Mouse (Mus musculus) lung, embryonic 16.5 days (tissue): ENCODE measurements around the gene Rab3d. TPM values are rescaled to one million over a fixed set of nuclear protein-coding genes. Genes with fewer than 3 reads are reported as not detected.

ENCODE experiments used
- ATAC-seq: fragments of 200-750 bp; cut with Nextera tagmentation; 2 replicates; pipeline ENCODE4 v1.8.0; 2017; ENCODE audit warnings: low read depth, mild to moderate bottlenecking, moderate library complexity
- H3K27ac ChIP-seq: fragments of 300-500 bp; sonication (generic); 2 replicates; pipeline ENCODE4 v1.5.1; 2014; ENCODE audit warnings: mild to moderate bottlenecking, control low read depth, low read length
- H3K27me3 ChIP-seq: fragments of 300-500 bp; sonication (generic); 2 replicates; pipeline ENCODE4 v1.6.1; 2014; ENCODE audit warnings: low read depth, low read length, mixed read lengths; ENCODE audit not compliant: control insufficient read depth, insufficient read depth
- H3K36me3 ChIP-seq: fragments of 300-500 bp; sonication (generic); 2 replicates; pipeline ENCODE4 v1.6.1; 2014; ENCODE audit warnings: low read length; ENCODE audit not compliant: control insufficient read depth, insufficient read depth
- H3K4me1 ChIP-seq: fragments of 300-500 bp; sonication (generic); replicated peaks from 2 replicates; pipeline ENCODE4 v1.6.1; 2014; ENCODE audit warnings: low read length, mixed read lengths; ENCODE audit not compliant: control insufficient read depth, insufficient read depth
- H3K4me2 ChIP-seq: fragments of 300-500 bp; sonication (generic); 2 replicates; pipeline ENCODE4 v1.6.1; 2014; ENCODE audit warnings: low read depth, low read length, control low read depth
- H3K4me3 ChIP-seq: fragments of 300-500 bp; sonication (generic); 2 replicates; pipeline ENCODE4 v1.5.1; 2014; ENCODE audit warnings: mild to moderate bottlenecking, low read length, control low read depth
- H3K9ac ChIP-seq: fragments of 300-500 bp; sonication (generic); 2 replicates; pipeline ENCODE4 v1.6.1; 2014; ENCODE audit warnings: low read length, control low read depth
- H3K9me3 ChIP-seq: fragments of 300-500 bp; sonication (generic); 2 replicates; pipeline ENCODE4 v1.6.1; 2016; ENCODE audit warnings: low read length; ENCODE audit not compliant: control insufficient read depth
- WGBS: fragments of 180-500 bp; shearing (Covaris S2); extraction: QIAGEN DNeasy Blood & Tissue Kit; methylation state at CpG from one replicate; pipeline ENCODE4 v1.1.7; 2014; 5-methylcytosine and 5-hydroxymethylcytosine counted together
- polyA plus RNA-seq: library from polyadenylated mRNA; unstranded; fragments of >200 nt; fragmentation: Nextera tagmentation; extraction: Ambion mirVana; gene quantifications from 2 replicates; pipeline ENCODE4 v1.2.1, GENCODE M21; 2015

Gene Rab3d
- polyA plus RNA-seq, 1 experiment from 2014 or later = 20.9 TPM

- Histone ChIP-seq H3K9ac (no peak overlapping the region), H3K27me3 (no peaks in the 10 kb centered on the region), H3K27ac (no peak overlapping the region), H3K4me2 (no peak overlapping the region), H3K4me1 (peaks cover 3% of the 10 kb centered on the region), H3K36me3 (no peaks in the 10 kb centered on the region), H3K9me3 (no peaks in the 10 kb centered on the region), H3K4me3 (no peak overlapping the region)
- 53% methylated on average over 12 of the region's 12 CpGs for WGBS
- no peak for ATAC-seq
Observed at GRCm38 (mm10) chr9:21932445-21933137, 14.6 kb upstream of the Rab3d start.

- peaks cover 2% of the 10 kb centered on the region for H3K4me1 ChIP-seq
- H3K4me2 ChIP-seq = no peak overlapping the region
- no peak for ATAC-seq
- no peak overlapping the region for H3K4me3 ChIP-seq
- WGBS = 43% methylated on average over 2 of the region's 2 CpGs
- H3K9me3 ChIP-seq = no peaks in the 10 kb centered on the region
- no peaks in the 10 kb centered on the region for H3K27me3 ChIP-seq
- H3K9ac ChIP-seq = no peak overlapping the region
- no peaks in the 10 kb centered on the region for H3K36me3 ChIP-seq
- no peak overlapping the region for H3K27ac ChIP-seq
Observed at GRCm38 (mm10) chr9:21932006-21932405, 14.0 kb upstream of the Rab3d start.

GRCm38 (mm10) chr9:21929208-21929607, 11.2 kb upstream of the Rab3d start:
- Histone ChIP-seq H3K27ac (no peak overlapping the region), H3K9me3 (no peaks in the 10 kb centered on the region), H3K27me3 (no peaks in the 10 kb centered on the region), H3K4me1 (peaks cover 15% of the 10 kb centered on the region), H3K36me3 (no peaks in the 10 kb centered on the region), H3K4me3 (no peak overlapping the region), H3K4me2 (no peak overlapping the region), H3K9ac (no peak overlapping the region)
- no peak for ATAC-seq
- 71% methylated on average over 3 of the region's 3 CpGs for WGBS

- H3K27ac ChIP-seq = peak within 1 kb of the TSS; percentile 71
- peaks cover 21% of the 10 kb centered on the region for H3K4me1 ChIP-seq
- WGBS = under 1% methylated on average over 28 of the region's 28 CpGs
- H3K27me3 ChIP-seq = no peaks in the 10 kb centered on the region
- ATAC-seq = peak; percentile 95
- peak within 1 kb of the TSS; percentile 69 for H3K4me3 ChIP-seq
- peak within 1 kb of the TSS; percentile 85 for H3K4me2 ChIP-seq
- H3K9ac ChIP-seq = peak within 1 kb of the TSS; percentile 78
- no peaks in the 10 kb centered on the region for H3K9me3 ChIP-seq
- H3K36me3 ChIP-seq = no peaks in the 10 kb centered on the region
Observed at GRCm38 (mm10) chr9:21927208-21927753, 9.3 kb upstream of the Rab3d start, which contains the start of the genes Ccdc159 and Tmem205. TSS of gene Ccdc159 (plus strand) at chr9:21927471. TSS of gene Tmem205 (minus strand) at chr9:21927556.

GRCm38 (mm10) chr9:21926784-21927183, 8.8 kb upstream of the Rab3d start:
- 2% methylated on average over 6 of the region's 6 CpGs for WGBS
- Histone ChIP-seq H3K9me3 (no peaks in the 10 kb centered on the region), H3K9ac (peak overlapping the region; percentile 78), H3K36me3 (no peaks in the 10 kb centered on the region), H3K4me1 (peaks cover 21% of the 10 kb centered on the region), H3K27ac (peak overlapping the region; percentile 71), H3K27me3 (no peaks in the 10 kb centered on the region), H3K4me3 (peak overlapping the region; percentile 69), H3K4me2 (peak overlapping the region; percentile 85)
- ATAC-seq = no peak

- peaks cover 21% of the 10 kb centered on the region for H3K4me1 ChIP-seq
- peak overlapping the region; percentile 85 for H3K4me2 ChIP-seq
- no peaks in the 10 kb centered on the region for H3K9me3 ChIP-seq
- peak overlapping the region; percentile 69 for H3K4me3 ChIP-seq
- ATAC-seq = no peak
- H3K27ac ChIP-seq = no peak overlapping the region; the same call in 1 of the 2 replicates
- 71% methylated on average over 6 of the region's 6 CpGs for WGBS
- H3K27me3 ChIP-seq = no peaks in the 10 kb centered on the region
- peak overlapping the region; percentile 78 for H3K9ac ChIP-seq
- H3K36me3 ChIP-seq = no peaks in the 10 kb centered on the region
Observed at GRCm38 (mm10) chr9:21926155-21926554, 8.2 kb upstream of the Rab3d start.

- Histone ChIP-seq H3K27me3 (no peaks in the 10 kb centered on the region), H3K9ac (no peak overlapping the region), H3K4me3 (no peak overlapping the region), H3K4me2 (no peak overlapping the region), H3K4me1 (peaks cover 21% of the 10 kb centered on the region), H3K9me3 (no peaks in the 10 kb centered on the region), H3K27ac (no peak overlapping the region), H3K36me3 (no peaks in the 10 kb centered on the region)
- ATAC-seq = no peak
- WGBS = 94% methylated on average over 1 of the region's 1 CpGs
Observed at GRCm38 (mm10) chr9:21925506-21925905, 7.5 kb upstream of the Rab3d start.

GRCm38 (mm10) chr9:21925034-21925433, 7.0 kb upstream of the Rab3d start:
- H3K27me3 ChIP-seq = no peaks in the 10 kb centered on the region
- H3K36me3 ChIP-seq = no peaks in the 10 kb centered on the region
- H3K4me1 ChIP-seq = peaks cover 21% of the 10 kb centered on the region
- no peaks in the 10 kb centered on the region for H3K9me3 ChIP-seq
- no peak overlapping the region for H3K27ac ChIP-seq
- ATAC-seq = no peak
- H3K9ac ChIP-seq = no peak overlapping the region
- WGBS = 86% methylated on average over 3 of the region's 3 CpGs
- H3K4me3 ChIP-seq = no peak overlapping the region
- no peak overlapping the region for H3K4me2 ChIP-seq

GRCm38 (mm10) chr9:21924099-21924493, 6.1 kb upstream of the Rab3d start:
- Histone ChIP-seq H3K9ac (no peak overlapping the region), H3K27ac (peak overlapping the region; percentile 84), H3K4me3 (no peak overlapping the region), H3K27me3 (no peaks in the 10 kb centered on the region), H3K4me1 (peaks cover 21% of the 10 kb centered on the region), H3K9me3 (no peaks in the 10 kb centered on the region), H3K4me2 (no peak overlapping the region), H3K36me3 (no peaks in the 10 kb centered on the region)
- peak; percentile 90 for ATAC-seq
- WGBS = 24% methylated on average over 6 of the region's 6 CpGs
